Mouse (Mus musculus) thymus, adult 18-20 months (tissue): ENCODE data around the gene Ebf3.
A peak's percentile ranks its signal among the peaks of the same experiment; 100 is the strongest.

ENCODE experiments used
- DNase-seq, 2 experiments: peaks; one replicate each; pipeline ENCODE4 v3.0.0; 2022; ENCODE audit warnings: mixed read lengths in 2 of 2

The Ebf3 gene

DNA sequence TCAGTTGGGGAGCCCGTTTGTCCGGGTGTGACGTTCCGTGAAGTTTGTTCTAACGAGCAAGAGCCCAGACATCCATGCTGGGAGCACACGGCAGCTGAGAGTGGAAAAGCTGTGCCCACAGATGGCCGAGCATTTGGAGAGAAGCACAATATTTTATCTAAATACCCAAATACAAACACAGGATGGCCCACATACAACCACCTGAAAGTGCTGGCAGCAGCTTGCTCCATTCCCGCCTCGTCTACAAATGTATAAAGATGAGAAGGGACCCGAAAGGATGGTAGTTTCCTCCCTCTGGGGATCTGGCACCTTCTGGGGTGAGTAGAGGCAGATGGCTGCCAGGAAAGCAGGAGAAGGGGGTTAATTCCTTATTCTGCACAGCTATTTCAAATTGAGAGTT, 42.0 kb downstream of the Ebf3 start:
- DNase-seq, result no peak

DNA sequence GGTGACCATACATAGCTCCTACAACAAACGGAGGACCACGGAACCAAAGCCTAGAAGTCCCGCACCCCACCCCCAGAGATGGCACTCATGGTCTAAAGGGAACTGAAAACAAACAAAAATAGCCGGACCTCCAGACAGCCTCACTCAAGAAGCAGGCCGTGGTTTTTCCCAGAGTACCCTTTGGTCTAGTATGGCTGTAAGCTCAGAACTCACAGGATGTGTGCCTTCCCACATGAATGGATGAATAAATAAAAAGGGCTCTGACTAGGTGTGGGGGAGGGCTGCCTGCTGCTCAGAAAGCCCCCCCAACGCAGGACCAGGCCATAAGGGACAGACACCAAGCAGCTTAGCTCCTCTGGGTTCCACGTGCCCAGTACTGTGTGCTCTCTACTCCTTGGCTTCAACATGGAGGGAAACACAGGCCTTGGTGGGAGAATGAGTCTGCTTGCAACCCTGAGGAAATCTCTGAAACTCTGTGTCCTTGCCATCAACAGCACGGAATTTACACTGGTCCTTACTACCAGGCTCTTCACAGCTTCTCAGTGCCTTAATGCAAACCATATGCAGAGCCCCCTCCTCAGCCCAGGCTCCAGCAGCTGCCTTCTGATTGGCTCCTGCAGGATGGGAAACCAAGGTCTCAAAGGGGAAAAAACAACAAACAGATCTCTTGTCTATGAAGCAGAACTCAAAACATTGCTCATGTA, 45.6 kb downstream of the Ebf3 start:
- no peak for DNase-seq

DNA sequence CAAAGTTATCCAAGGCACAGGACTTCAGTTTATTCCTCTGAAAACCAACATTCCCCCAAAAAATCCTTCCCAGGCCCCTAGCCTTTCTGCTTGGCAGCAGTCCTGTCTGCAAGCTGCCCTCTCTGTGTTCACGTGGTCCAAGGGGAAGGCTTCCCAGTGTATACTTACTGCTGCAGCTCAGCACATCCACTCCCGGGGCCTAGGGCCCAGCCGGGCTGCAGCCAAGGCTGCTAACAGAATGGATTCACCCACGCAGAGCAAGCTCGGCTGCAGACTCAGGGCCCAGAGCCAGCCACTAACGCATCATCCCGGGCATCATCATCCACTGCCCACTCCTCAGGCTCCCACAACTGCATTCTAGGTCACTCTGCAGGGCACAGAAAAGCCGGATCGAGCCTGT, 46.8 kb downstream of the Ebf3 start:
- no peak for DNase-seq

DNA sequence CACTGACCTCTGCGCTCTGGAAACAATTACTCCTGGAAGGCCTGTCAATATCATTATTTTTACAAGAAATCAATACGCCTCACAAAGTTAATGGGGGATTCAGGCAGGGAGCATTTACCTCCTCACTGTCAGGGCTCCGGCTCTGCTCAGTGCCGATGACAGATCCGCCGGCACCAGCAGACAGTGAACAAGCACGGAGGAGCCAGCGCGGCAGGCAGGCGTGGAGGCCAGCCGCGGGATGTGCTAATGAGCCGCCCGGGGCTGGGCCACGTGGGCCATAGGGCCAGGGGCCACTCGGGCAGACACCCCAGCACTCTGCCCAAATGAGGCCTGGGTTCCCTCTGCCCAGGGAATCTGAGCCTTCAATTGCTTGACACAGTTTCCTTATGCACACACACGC, 47.7 kb downstream of the Ebf3 start:
- no peak for DNase-seq

DNA sequence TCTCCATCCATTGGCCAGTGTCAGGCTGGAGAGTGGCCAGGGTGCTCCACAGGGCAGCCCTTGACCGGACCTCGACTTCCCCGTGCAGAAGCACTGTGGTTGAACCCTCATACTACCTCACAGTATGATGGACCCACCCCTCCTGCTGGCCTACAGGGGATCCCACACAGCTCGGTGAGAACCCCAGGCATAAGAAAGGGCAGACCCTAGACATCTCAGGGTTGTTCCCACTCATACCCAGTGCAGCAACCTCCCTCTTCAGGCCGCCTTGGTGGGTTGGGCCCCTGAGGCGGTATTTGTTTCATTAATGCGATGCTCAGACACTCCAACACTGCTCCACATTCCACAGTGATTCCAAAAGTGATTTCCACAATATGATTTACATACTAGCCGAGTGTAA, 51.9 kb downstream of the Ebf3 start:
- DNase-seq, result no peak

DNA sequence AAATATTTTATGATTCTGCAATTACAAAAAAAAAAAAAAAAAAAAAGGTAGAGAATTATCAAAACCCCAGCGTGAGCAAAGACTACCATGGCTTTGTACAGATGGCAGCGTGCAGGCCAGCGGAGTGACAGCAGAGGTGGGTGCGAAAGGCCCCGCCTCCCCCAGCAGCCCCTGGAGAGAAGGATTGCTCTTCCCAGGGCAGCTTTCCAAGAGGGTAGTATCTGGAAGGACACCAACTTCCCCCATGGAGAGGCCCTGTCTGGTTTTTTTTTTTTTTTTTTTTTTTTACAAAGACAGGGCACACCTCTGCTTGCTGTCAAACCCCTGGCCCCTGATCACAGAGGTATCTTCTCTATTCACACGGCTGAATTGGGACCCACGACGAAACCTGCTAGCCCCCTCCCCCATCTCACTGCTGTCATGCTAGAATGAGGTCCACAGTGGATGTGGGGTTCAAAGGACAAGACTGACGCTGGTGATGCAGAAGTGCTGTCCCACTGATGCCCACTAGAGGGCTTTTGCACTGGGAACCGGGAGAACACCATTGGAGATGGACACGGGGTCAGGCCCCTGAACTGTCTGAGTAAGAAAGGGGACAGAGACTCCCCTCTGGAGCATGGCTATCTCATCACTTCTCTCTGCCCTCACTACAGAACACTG, 67.9 kb downstream of the Ebf3 start:
- peak; percentile 7 to 16 for DNase-seq

DNA sequence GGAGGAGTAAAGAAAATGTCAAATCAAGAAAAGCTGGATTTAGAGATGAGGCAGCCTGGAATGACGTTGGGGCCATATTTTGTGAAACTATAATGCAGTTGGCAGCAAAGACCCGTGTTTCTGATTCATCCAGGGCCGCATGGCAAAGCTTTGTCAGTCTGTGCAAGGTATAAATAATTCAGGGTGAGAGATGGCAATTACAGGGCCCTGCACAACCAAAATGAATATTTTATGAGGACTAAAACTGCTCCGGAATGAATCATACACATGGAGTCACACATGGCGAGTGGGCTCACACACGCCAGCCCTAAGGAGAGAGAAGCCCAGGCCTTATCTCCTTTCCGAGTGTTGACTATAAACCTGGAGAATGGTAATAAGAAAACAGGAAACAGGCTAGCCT, 69.4 kb downstream of the Ebf3 start:
- DNase-seq, result no peak

DNA sequence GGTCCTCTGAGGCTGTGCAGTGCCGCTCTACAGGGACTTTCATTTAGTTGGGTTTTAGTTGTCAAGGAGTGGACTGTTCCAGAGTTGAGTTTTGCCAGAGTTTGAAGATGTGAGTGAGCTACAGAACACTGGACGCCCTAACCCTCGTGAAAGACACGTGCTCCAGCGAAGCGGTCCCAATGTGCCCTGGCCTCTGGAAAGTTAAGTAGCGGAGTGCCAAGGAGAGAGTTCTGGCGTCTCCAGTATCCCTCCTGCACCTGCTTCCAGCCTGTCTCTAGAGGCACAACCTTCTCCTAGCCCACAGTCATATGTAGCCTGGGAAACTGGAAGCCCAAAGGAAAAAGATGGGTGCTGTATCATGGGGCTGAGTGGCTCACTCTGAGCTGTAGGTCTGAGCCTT, 73.8 kb downstream of the Ebf3 start:
- DNase-seq, result no peak

DNA sequence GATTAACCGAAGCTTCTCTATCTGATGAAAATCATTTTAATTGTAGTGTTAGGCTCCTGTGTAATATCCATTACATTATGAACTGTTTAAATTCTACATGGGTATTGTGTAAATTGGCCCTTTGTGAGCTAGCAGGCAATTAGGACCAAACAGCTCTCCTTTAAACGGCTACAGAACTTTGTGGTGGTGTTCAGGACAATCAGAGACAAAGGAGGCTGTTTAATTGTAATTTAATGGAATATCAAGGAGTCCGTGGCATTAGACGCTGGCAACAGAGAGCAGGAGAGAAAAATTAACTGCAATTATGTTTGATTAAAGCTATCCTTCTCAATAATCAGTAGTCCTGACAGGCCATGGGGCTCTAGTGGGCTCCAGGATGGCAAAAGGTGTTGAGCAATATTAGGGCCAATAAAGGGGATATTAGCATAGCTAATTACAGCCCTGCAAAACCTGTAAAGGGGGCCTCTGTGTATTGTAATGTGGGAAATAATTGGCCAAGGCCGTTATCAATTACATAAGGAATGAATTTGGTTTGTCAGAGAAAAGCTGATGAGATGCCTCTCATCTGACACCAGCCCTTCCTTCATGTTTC, 74.6 kb downstream of the Ebf3 start:
- no peak for DNase-seq

DNA sequence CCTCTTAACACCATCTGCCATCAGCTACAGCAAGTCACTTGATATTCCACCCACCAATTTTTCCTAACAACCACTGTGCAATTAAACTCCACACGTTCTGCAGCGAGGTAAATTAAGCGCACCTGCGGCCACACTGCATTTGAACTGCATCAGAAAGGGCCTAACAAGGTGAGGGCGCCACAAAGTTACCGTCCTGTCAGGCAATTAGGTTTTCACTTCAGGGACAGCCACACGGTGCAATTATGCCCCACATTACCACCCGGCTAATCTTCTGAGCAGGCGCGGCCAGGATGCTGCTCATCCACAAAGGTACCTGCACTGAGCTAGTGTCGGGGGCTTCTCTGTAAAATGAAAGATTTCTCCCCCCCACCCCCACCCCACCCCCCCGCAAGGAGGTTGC, 76.8 kb downstream of the Ebf3 start:
- no peak for DNase-seq

DNA sequence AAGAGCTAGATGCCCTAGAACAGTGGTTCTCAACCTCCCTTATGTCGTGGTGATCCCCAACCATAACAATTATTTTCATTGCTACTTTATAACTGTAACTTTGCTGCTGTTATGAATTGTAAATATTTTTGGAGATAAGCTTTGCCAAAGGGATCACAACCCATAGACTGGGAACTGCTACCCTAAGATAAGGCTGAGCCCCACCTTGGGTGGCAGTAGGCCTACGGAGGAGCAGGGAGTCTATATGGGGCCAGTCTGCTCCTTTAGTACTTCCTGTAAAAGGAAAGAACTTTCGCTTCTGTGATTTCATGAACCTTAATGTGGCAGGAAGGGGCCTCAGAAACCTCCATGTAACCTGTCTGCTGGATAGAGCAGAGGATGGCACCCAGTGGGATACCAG, 90.4 kb downstream of the Ebf3 start:
- no peak for DNase-seq

DNA sequence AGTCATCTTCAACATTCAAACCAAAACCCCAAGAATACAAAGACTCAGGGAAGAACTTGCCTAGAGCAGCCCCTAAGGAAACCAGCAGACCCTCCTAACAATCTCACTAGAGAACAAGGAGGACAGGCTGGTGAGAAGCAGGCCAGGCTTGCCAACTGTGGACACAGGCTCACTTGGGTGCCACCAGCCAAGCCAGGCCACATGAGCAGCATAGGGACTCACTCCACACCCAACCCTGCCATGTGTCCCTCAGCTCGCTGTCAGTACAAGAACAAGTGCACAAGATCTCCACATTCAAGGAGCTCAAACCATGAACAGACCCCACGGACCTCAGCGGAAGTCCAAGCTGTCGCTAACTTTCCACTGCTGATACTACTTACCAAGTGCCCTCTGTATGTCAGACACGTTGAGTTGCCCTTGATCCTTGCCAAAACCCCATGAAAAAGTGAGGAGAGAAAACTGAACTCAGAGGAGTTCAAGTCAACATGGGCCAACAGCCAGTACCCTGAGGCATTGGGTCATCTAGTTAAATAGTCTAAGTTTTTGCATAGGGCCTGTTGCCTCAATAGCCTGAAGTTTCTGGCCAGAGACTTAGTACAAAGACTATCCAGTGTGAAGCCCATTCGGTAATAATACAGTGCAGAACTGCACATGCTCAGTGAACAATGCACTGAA, 91.3 kb downstream of the Ebf3 start:
- DNase-seq, result no peak

DNA sequence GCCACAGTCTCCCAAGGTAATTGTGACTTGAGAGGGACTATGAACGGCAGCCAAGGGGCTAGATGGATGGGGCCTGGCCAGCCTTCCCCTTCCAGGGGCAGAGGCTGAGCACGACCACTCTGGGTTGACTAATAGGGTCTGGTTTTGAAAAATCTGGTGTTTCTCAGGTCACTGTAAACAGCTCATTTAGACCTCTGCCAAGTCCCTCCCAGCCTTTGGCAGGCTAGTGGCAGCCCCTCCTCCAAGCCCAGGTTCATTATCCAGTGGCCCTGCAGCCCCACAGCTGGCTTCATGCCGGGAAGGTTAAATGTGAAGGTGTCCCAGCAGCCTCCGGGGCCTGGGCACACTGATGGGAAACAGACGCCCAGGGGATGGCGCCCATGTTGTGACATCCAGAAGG, 92.6 kb downstream of the Ebf3 start:
- DNase-seq, result peak in 1 of 2 experiments; percentile 7

DNA sequence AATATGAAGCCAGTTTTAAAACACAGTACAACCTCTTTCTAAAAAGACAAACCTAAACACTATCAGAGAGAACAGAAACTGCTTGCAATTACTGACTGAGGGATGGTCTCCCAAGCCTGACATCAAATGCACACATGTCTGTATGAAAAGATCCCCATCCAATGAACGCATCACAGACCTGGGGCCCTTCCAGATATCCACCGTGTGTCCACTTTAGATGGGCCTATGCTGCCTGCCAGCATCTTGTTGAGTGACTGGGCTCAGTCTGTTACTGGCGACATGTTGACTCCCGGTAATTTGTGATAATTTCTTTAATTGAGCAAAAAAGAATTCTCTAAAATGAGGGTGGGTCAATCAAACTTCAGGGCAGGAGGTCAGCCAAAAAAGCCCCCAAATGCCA, 93.8 kb downstream of the Ebf3 start:
- no peak for DNase-seq

DNA sequence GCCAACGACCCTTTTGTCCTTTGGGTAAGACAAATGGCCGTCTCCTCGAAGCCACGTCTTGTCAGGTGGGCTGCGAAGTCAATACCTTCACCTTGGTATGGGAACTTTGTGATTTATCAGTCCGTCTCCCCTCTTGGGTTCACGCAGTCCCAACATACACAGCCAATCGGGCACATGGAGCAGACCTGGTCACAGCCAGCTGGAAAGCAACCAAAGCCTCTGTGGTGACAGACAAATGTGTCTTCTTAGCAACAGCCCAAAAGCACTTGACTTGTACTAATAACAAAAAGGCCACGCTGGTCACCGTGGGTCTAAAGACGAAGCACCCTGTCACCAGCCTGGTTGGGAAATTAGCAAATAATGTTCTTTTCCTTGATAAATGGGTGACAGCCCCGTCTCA, 95.5 kb downstream of the Ebf3 start:
- DNase-seq, result no peak

DNA sequence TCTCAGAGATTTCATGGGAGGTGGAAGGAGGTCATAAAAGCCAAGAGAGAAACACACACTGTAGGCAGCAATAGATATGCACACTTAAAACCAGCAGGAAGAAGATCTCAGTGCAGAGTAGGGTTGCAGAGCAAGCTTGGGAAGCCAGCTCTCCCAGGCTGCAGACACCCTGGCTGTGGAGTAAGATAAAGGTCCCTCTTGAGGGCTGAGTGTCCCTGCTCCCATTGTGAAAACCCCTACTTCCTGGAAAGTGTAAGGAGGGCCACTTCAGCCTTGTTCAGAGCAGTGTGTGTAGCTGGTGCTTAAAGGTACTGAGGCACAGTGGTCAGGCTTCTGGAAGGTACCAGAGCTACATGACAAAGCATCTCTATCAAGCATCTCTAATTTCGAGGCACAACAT, 100.8 kb downstream of the Ebf3 start:
- DNase-seq, result no peak

DNA sequence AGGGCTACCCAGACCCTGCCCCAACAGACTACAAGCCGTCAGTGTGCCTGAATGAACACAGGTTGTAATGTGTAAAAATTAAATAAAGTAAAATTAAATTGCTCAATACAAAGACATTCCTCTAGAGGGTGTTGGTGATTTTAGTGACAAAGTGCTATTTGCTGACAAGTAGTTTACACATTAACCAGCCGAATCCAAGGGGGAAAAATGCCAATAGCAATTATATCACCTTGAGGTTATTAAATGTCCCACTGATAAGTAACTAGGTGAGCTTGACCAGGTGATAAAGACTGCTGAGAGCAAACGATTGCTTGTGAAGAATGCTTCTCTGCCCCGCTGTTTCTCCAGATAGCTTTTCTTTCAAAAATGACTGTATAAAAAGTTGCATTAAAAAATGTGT, 102.9 kb downstream of the Ebf3 start:
- no peak for DNase-seq

DNA sequence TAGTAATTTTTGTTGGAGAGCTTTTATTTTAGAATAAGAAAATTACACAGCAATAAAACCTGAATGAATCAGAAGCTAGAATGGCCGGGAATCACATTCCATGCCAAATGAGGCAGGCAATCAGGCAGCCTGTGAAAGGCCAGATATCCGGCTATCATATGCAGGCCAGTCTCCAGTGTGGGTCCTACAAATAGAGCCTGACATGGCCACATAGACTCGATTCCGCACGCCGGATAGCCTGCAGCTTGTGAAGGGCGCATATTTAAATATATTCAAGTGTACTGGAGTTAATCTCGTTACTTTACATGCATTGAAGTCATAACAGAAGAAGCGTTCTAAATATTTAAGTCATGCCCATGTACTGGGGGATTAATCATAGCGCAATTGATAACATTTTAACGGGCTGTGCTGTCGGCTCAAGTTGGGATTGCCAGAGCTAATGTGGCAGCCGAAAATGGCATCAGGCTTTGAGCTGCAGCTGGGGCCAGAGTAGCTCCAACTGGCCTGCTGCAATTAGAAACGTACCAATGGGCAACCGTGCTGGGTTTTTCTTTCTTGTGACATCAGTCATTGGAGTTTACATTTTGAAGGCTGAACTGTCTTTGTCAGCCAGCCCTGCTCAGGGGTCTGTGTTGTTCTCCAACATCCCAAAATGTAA, 104.4 kb downstream of the Ebf3 start:
- DNase-seq, result no peak

DNA sequence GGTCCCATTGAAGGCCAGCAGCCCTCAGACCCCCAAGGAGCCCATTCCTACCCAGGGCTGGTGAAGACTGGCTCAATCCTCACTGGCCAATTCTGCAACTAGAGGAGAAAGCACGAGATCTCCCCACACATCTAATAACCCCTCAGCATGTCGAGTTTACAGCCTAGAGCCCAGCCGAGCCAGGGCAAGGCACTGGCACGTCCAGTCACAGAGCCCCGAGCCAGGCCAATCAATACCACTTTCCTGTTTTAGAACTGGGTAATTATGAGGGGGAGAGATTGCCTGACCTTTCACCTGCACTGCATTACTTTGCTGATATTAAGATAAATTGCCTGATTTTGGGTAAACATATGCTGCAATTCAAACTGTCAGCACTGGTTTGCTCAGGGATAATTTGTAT, 105.7 kb downstream of the Ebf3 start:
- no peak for DNase-seq

DNA sequence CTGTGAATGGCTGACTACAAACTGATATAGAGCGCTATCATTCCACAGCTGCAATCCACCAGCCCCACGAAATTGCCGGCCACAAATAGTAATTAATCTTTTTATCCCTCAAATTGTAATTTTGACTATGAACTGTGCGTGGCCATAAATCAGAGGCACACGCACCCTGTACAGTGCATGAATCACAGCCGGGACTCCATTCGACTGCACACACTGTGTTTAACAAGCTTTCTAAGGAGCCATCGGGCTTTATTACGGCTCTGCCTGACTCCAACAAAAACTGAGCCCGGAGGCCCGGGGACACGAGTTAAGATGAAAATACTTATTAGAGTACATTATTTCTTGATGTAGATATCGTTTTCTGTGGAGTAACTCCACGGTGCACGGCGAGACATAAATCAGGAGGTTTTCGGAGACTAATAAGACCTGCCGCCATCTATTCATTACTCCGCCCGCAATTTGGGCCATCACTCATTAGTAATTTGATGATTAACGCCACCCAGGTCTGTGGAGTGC, 107.4 kb downstream of the Ebf3 start:
- DNase-seq, result no peak

DNA sequence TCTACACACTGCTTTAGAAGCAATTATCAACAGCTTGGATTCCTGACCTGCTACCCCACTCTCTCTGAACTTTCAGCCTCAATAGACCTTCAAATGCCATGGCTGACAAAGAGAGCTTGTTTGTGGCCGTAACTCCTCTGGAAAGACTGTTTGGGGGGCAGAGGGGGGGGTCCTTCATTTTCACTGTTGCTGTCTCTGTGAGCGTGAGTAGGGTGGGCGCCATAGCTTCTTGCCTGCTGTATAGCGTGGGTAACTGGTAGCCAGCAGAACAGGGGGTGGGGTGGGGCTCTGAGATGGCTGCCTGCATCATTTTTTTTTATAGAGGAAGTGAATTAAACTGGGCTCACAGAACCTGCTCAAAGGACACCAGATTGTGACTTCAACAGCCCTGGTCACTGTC, 114.7 kb downstream of the Ebf3 start:
- no peak for DNase-seq

DNA sequence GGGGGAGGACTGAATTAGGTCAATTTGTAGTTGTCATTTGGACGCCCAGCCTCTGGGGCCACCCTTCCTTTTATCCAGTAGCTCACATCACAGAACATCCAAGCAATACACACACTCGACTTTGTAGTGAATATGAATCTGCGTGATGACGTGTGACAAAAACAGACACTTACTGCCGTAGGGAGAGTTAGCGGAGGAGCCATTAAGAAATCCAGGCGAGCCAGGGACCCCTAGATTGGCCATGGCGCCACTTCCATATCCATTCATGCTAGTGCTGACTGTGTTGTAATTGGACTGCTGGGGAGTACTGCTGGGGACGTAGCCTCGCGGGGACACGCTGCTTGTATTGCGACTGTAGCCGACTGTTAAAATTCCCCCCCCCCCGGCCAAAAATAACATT, 115.3 kb downstream of the Ebf3 start:
- no peak for DNase-seq
